Mouse (Mus musculus) Muller cell, postnatal 12 days (primary cell): Measurements from ENCODE around the gene Trim61.

Source experiments
- DNase-seq: peaks from one replicate; pipeline ENCODE4 v3.0.0-alpha.2; 2015; ENCODE audit errors: inconsistent ontology term

Trim61 gene

DNA sequence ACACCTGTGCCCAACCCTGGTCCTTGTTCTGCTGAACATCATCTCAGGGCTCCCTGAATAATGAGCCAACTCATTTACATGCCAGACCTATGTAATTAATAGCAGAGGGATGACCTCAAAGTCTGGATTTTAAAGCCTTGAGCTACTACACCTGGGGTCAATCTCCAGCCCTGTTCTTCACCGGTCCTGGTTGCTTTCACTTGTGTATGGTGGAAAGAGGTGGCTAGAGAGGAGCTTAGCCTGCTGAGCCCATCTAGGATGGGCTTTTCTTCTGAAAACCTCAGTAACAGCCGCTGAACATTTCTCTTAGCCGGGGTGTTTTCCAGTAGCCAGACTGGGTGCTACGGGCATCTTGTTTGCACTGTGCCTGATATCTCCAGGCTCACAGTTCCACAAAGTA lies 30.6 kb downstream of the Trim61 start, which contains the start of gene Trim75:
Gene Trim75 (minus strand): TSS at position 101 of the 400 bp plus-strand sequence.
- no peak for DNase-seq

DNA sequence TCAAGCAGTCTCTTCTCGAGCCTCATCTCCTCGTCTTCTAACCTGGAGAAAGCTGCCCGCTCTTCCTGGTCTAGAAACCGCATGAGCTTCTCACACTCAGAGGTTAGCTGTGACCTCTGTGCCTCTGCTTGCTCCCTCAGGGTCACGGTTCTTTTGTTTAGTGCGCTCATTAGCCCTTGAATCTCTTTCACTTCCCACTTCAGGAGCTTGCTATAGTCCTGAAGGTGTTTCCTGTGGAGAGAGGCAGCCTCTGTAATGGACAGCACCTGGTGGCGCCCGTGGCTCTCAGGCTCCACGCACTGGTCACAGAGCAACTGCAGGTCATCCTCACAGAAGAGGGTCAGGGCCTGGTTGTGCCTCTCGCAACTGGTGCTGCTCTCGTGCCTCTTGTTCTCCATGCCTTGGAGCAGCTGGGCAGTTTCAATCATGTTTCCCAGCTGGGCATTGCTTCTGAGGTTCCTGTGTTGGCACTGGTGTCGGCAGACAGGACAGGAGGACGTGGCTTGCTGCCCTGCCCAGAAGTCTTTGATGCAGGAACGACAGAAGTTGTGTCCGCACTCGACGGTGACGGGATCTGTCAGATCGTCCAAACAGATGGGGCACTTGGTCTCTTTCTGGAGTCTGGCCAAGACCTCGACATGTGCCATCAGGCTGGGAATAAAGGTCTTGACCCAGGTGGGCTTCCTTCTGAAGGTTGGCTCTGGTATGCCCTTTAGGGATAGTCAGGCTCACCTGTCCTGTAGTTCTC lies 35.0 kb downstream of the Trim61 start:
- no peak for DNase-seq
